Comparison of ENCODE assay signal across 24 mouse cellular contexts in genomic region chr15:32839966-32840365, GRCm38 (mm10).
DNase-seq lines count a peak whose midpoint lies in the region; ATAC-seq and TF ChIP-seq lines count a peak whose summit lies in the region.
"Had no signal": no experiment of that assay in that cellular context is flagged by ENCODE, and none has a peak within 500 bp of the region (broad histone marks: within the 10 kb centered on the region; RNA-seq: fewer than 3 reads in every experiment).

No protein-coding gene starts in this region.

- H3K9ac ChIP-seq in embryonic facial prominence, embryonic 11.5 days (replicated peaks; ENCODE audit: low read length), result no peak overlapping the region
- no peak overlapping the region for H3K9ac ChIP-seq in hindbrain, embryonic 16.5 days (ENCODE audit: low read depth, low read length)
- H3K9ac ChIP-seq in hindbrain, embryonic 12.5 days, result no peak overlapping the region
- H3K9ac ChIP-seq in stomach, postnatal 0 days (ENCODE audit: low read length), result no peak overlapping the region
- H3K9ac ChIP-seq: intestine, embryonic 15.5 days; limb, embryonic 13.5 days; liver, embryonic 13.5 days had no signal

- ATAC-seq in embryonic facial prominence, embryonic 11.5 days (replicated peaks; ENCODE audit: insufficient number of reproducible peaks, low FRiP score, low TSS enrichment, low read depth), result no peak
- peak; percentile 73 for ATAC-seq in hindbrain, embryonic 16.5 days
- ATAC-seq in hindbrain, embryonic 12.5 days (ENCODE audit: low FRiP score), result no peak
- ATAC-seq in stomach, postnatal 0 days (ENCODE audit: low FRiP score, low TSS enrichment), result no peak
- ATAC-seq: intestine, embryonic 15.5 days had no signal

- TF ChIP-seq EP300 in stomach, postnatal 0 days (optimal IDR thresholded peaks at IDR 0.05), result no peak

- DNase-seq in embryonic facial prominence, embryonic 11.5 days (ENCODE audit: low spot score), result peak; percentile 9
- DNase-seq in embryonic facial prominence, embryonic 10.5 days (ENCODE audit: low spot score), result no peak
- DNase-seq in retina, adult 2 months (ENCODE audit: low read depth, low spot score), result peak; percentile 42
- DNase-seq in retina, embryonic 14.5 days (ENCODE audit: low spot score), result no peak
- no peak for DNase-seq in layer of hippocampus, adult 11-12 months (ENCODE audit: low spot score)
- DNase-seq in stomach, postnatal 0 days (ENCODE audit: low spot score), result no peak
- DNase-seq: adrenal gland, postnatal 25 days; cerebellum, adult 11-12 months; cerebellum, postnatal 25 days; embryo, embryonic 11 days; gastrocnemius, postnatal 10 days; heart, postnatal 4 days; kidney, adult 8-10 months; kidney, postnatal 14 days; liver, embryonic 13.5 days; lung, adult 2 months; lung, postnatal 14 days; thymus, postnatal 14 days had no signal

- no peaks in the 10 kb centered on the region for H3K9me3 ChIP-seq in embryonic facial prominence, embryonic 11.5 days (replicated peaks; ENCODE audit: control insufficient read depth, low read length)
- no peaks in the 10 kb centered on the region for H3K9me3 ChIP-seq in embryonic facial prominence, embryonic 10.5 days
- H3K9me3 ChIP-seq in hindbrain, embryonic 16.5 days (ENCODE audit: control insufficient read depth, low read length), result no peaks in the 10 kb centered on the region
- no peaks in the 10 kb centered on the region for H3K9me3 ChIP-seq in hindbrain, embryonic 12.5 days (replicated peaks)
- H3K9me3 ChIP-seq in stomach, postnatal 0 days (ENCODE audit: control insufficient read depth, low read length), result no peaks in the 10 kb centered on the region
- H3K9me3 ChIP-seq: heart, embryonic 10.5 days; intestine, embryonic 15.5 days; limb, embryonic 13.5 days; liver, embryonic 13.5 days had no signal

- 79% methylated on average over 1 of the region's 1 CpGs for WGBS in embryonic facial prominence, embryonic 11.5 days
- WGBS in embryonic facial prominence, embryonic 10.5 days, result 81% methylated on average over 1 of the region's 1 CpGs
- 73% methylated on average over 1 of the region's 1 CpGs for WGBS in hindbrain, embryonic 16.5 days
- 76% methylated on average over 1 of the region's 1 CpGs for WGBS in hindbrain, embryonic 12.5 days
- WGBS in stomach, postnatal 0 days, result 66% methylated on average over 1 of the region's 1 CpGs

- no peaks in the 10 kb centered on the region for H3K4me1 ChIP-seq in embryonic facial prominence, embryonic 11.5 days (ENCODE audit: control insufficient read depth, insufficient read depth, low read length)
- no peaks in the 10 kb centered on the region for H3K4me1 ChIP-seq in embryonic facial prominence, embryonic 10.5 days
- no peaks in the 10 kb centered on the region for H3K4me1 ChIP-seq in hindbrain, embryonic 16.5 days (ENCODE audit: control insufficient read depth, insufficient read depth, low read depth, low read length)
- H3K4me1 ChIP-seq in hindbrain, embryonic 12.5 days, result no peaks in the 10 kb centered on the region
- H3K4me1 ChIP-seq in stomach, postnatal 0 days (replicated peaks; ENCODE audit: control insufficient read depth, insufficient read depth), result no peaks in the 10 kb centered on the region
- H3K4me1 ChIP-seq: heart, embryonic 10.5 days; intestine, embryonic 15.5 days; limb, embryonic 13.5 days; liver, embryonic 13.5 days had no signal

- no peak overlapping the region for H3K4me3 ChIP-seq in embryonic facial prominence, embryonic 11.5 days (ENCODE audit: low read depth, low read length)
- no peak overlapping the region for H3K4me3 ChIP-seq in embryonic facial prominence, embryonic 10.5 days
- H3K4me3 ChIP-seq in hindbrain, embryonic 16.5 days (ENCODE audit: low read length), result no peak overlapping the region
- no peak overlapping the region for H3K4me3 ChIP-seq in hindbrain, embryonic 12.5 days
- no peak overlapping the region for H3K4me3 ChIP-seq in stomach, postnatal 0 days (ENCODE audit: low read depth, low read length)
- H3K4me3 ChIP-seq: heart, embryonic 10.5 days; intestine, embryonic 15.5 days; layer of hippocampus, adult 2 months; limb, embryonic 13.5 days; liver, embryonic 13.5 days had no signal

- H3K27ac ChIP-seq in embryonic facial prominence, embryonic 11.5 days (replicated peaks; ENCODE audit: low read depth, low read length), result no peak overlapping the region
- H3K27ac ChIP-seq in embryonic facial prominence, embryonic 10.5 days (replicated peaks), result no peak overlapping the region
- no peak overlapping the region for H3K27ac ChIP-seq in hindbrain, embryonic 16.5 days (ENCODE audit: low read depth, low read length)
- H3K27ac ChIP-seq in hindbrain, embryonic 12.5 days, result no peak overlapping the region
- no peak overlapping the region for H3K27ac ChIP-seq in stomach, postnatal 0 days (replicated peaks)
- H3K27ac ChIP-seq: heart, embryonic 10.5 days; intestine, embryonic 15.5 days; layer of hippocampus, adult 2 months; limb, embryonic 13.5 days; liver, embryonic 13.5 days had no signal

- no peak overlapping the region for H3K4me2 ChIP-seq in embryonic facial prominence, embryonic 11.5 days (ENCODE audit: low read depth, low read length)
- no peak overlapping the region for H3K4me2 ChIP-seq in hindbrain, embryonic 16.5 days (ENCODE audit: low read length)
- H3K4me2 ChIP-seq in hindbrain, embryonic 12.5 days (replicated peaks), result no peak overlapping the region
- no peak overlapping the region for H3K4me2 ChIP-seq in stomach, postnatal 0 days (replicated peaks; ENCODE audit: low read depth)
- H3K4me2 ChIP-seq: intestine, embryonic 15.5 days; limb, embryonic 13.5 days; liver, embryonic 13.5 days had no signal

- no peak for TF ChIP-seq CTCF in stomach, postnatal 0 days (IDR thresholded peaks at IDR 0.05; ENCODE audit: low read depth)

- H3K27me3 ChIP-seq in embryonic facial prominence, embryonic 11.5 days (ENCODE audit: control insufficient read depth, insufficient read depth, low read length), result no peaks in the 10 kb centered on the region
- H3K27me3 ChIP-seq in embryonic facial prominence, embryonic 10.5 days (replicated peaks; ENCODE audit: low read depth, poor library complexity, severe bottlenecking), result no peaks in the 10 kb centered on the region
- no peaks in the 10 kb centered on the region for H3K27me3 ChIP-seq in hindbrain, embryonic 16.5 days (replicated peaks; ENCODE audit: control insufficient read depth, insufficient read depth, low read length)
- H3K27me3 ChIP-seq in hindbrain, embryonic 12.5 days, result no peaks in the 10 kb centered on the region
- H3K27me3 ChIP-seq in stomach, postnatal 0 days (ENCODE audit: control insufficient read depth, insufficient read depth, low read length), result no peaks in the 10 kb centered on the region
- H3K27me3 ChIP-seq: intestine, embryonic 15.5 days; limb, embryonic 13.5 days; liver, embryonic 13.5 days had no signal

- no peaks in the 10 kb centered on the region for H3K36me3 ChIP-seq in embryonic facial prominence, embryonic 11.5 days (replicated peaks; ENCODE audit: control insufficient read depth, insufficient read depth, low read depth, low read length)
- no peaks in the 10 kb centered on the region for H3K36me3 ChIP-seq in embryonic facial prominence, embryonic 10.5 days (replicated peaks)
- H3K36me3 ChIP-seq in hindbrain, embryonic 16.5 days (ENCODE audit: control insufficient read depth, insufficient read depth, low read length), result no peaks in the 10 kb centered on the region
- H3K36me3 ChIP-seq in hindbrain, embryonic 12.5 days, result no peaks in the 10 kb centered on the region
- H3K36me3 ChIP-seq in stomach, postnatal 0 days (ENCODE audit: control insufficient read depth, insufficient read depth, low read length), result no peaks in the 10 kb centered on the region
- H3K36me3 ChIP-seq: heart, embryonic 10.5 days; intestine, embryonic 15.5 days; limb, embryonic 13.5 days; liver, embryonic 13.5 days had no signal

Comparison
In these comparisons a context has a peak if more than half of its experiments do, and no peak if none do; other contexts are left out.
1. DNase-seq: peak in embryonic facial prominence, embryonic 11.5 days (single experiment) and retina, adult 2 months (single experiment); none in embryonic facial prominence, embryonic 10.5 days (single experiment), retina, embryonic 14.5 days (single experiment), layer of hippocampus, adult 11-12 months (single experiment) and stomach, postnatal 0 days (single experiment).